Mouse (Mus musculus): Measurements from ENCODE around the gene Gpr12. TPM values are rescaled to one million over a fixed set of nuclear protein-coding genes. Genes with fewer than 3 reads are reported as not detected.
"Not testable (repeated sequence)": the region's sequence is repeated elsewhere in the genome, so short reads cannot be mapped to it uniquely, and the experiment has no call there.

Gene Gpr12
- polyA plus RNA-seq, 1 experiment from 2014 or later = 0.10 TPM

- WGBS = 71% methylated on average over 5 of the region's 5 CpGs
- Histone ChIP-seq H3K4me1 (no peaks in the 10 kb centered on the region), H3K4me3 (replicated peaks) (no peak overlapping the region), H3K27me3 (replicated peaks) (0 out of 2 replicates have a peak, but pooled peaks cover 3% of the 10 kb centered on the region), H3K9me3 (no peaks in the 10 kb centered on the region), H3K4me2 (no peak overlapping the region), H3K36me3 (no peaks in the 10 kb centered on the region), H3K9ac (no peak overlapping the region), H3K27ac (no peak overlapping the region)
- no peak for ATAC-seq (ENCODE audit: insufficient read depth, low FRiP score, low read depth)
These were observed 21.2 kb upstream of the Gpr12 start for GRCm38 (mm10) chr5:146606221-146606620.

GRCm38 (mm10) chr5:146599970-146600369 lies 14.9 kb upstream of the Gpr12 start:
- ATAC-seq (ENCODE audit: insufficient read depth, low FRiP score, low read depth) = no peak
- Histone ChIP-seq H3K4me1 (no peaks in the 10 kb centered on the region), H3K9me3 (no peaks in the 10 kb centered on the region), H3K4me3 (replicated peaks) (no peak overlapping the region), H3K27me3 (replicated peaks) (no peaks in the 10 kb centered on the region), H3K27ac (no peak overlapping the region), H3K36me3 (no peaks in the 10 kb centered on the region), H3K4me2 (no peak overlapping the region), H3K9ac (no peak overlapping the region)
- WGBS = 58% methylated on average over 5 of the region's 5 CpGs

GRCm38 (mm10) chr5:146599216-146599615 lies 14.2 kb upstream of the Gpr12 start:
- not testable (repeated sequence) for H3K27me3 ChIP-seq (replicated peaks); H3K4me3 ChIP-seq (replicated peaks); H3K9ac ChIP-seq; H3K4me2 ChIP-seq; H3K36me3 ChIP-seq; H3K27ac ChIP-seq; H3K4me1 ChIP-seq; ATAC-seq (ENCODE audit: insufficient read depth, low FRiP score, low read depth); H3K9me3 ChIP-seq
- WGBS = 73% methylated on average over 7 of the region's 7 CpGs

- no peaks in the 10 kb centered on the region for H3K9me3 ChIP-seq
- no peak for ATAC-seq (ENCODE audit: insufficient read depth, low FRiP score, low read depth)
- H3K27ac ChIP-seq = no peak overlapping the region
- 87% methylated on average over 27 of the region's 27 CpGs for WGBS
- H3K9ac ChIP-seq = no peak overlapping the region
- no peaks in the 10 kb centered on the region for H3K27me3 ChIP-seq (replicated peaks)
- no peak overlapping the region for H3K4me3 ChIP-seq (replicated peaks)
- H3K4me1 ChIP-seq = no peaks in the 10 kb centered on the region
- H3K36me3 ChIP-seq = no peaks in the 10 kb centered on the region
- H3K4me2 ChIP-seq = no peak overlapping the region
These were observed 13.4 kb upstream of the Gpr12 start for GRCm38 (mm10) chr5:146598215-146599119.

- Histone ChIP-seq H3K9me3 (no peaks in the 10 kb centered on the region), H3K4me2 (no peak overlapping the region), H3K27me3 (replicated peaks) (no peaks in the 10 kb centered on the region), H3K4me1 (no peaks in the 10 kb centered on the region), H3K27ac (no peak overlapping the region), H3K9ac (no peak overlapping the region), H3K36me3 (no peaks in the 10 kb centered on the region), H3K4me3 (replicated peaks) (no peak overlapping the region)
- WGBS = 92% methylated on average over 10 of the region's 10 CpGs
- no peak for ATAC-seq (ENCODE audit: insufficient read depth, low FRiP score, low read depth)
These were observed 12.4 kb upstream of the Gpr12 start for GRCm38 (mm10) chr5:146597503-146597874.

GRCm38 (mm10) chr5:146596612-146597502 lies 11.8 kb upstream of the Gpr12 start:
- no peaks in the 10 kb centered on the region for H3K4me1 ChIP-seq
- no peak overlapping the region for H3K4me3 ChIP-seq (replicated peaks)
- WGBS = 60% methylated on average over 18 of the region's 18 CpGs
- H3K36me3 ChIP-seq = no peaks in the 10 kb centered on the region
- ATAC-seq (ENCODE audit: insufficient read depth, low FRiP score, low read depth) = no peak
- no peak overlapping the region for H3K9ac ChIP-seq
- H3K27ac ChIP-seq = no peak overlapping the region
- no peaks in the 10 kb centered on the region for H3K9me3 ChIP-seq
- H3K27me3 ChIP-seq (replicated peaks) = no peaks in the 10 kb centered on the region
- H3K4me2 ChIP-seq = no peak overlapping the region

- Histone ChIP-seq H3K27me3 (replicated peaks) (no peaks in the 10 kb centered on the region), H3K27ac (no peak overlapping the region)
- WGBS = 69% methylated on average over 5 of the region's 5 CpGs
These were observed 7.5 kb upstream of the Gpr12 start for GRCm38 (mm10) chr5:146592580-146592979.

GRCm38 (mm10) chr5:146591636-146592035 lies 6.6 kb upstream of the Gpr12 start:
- Histone ChIP-seq H3K4me1 (no peaks in the 10 kb centered on the region), H3K4me2 (no peak overlapping the region), H3K27ac (no peak overlapping the region), H3K9ac (no peak overlapping the region), H3K27me3 (replicated peaks) (peaks cover 6% of the 10 kb centered on the region), H3K36me3 (no peaks in the 10 kb centered on the region), H3K4me3 (replicated peaks) (no peak overlapping the region), H3K9me3 (no peaks in the 10 kb centered on the region)
- 68% methylated on average over 4 of the region's 4 CpGs for WGBS
- ATAC-seq (ENCODE audit: insufficient read depth, low FRiP score, low read depth) = no peak

More at GRCm38 (mm10) chr5:146592580-146592979, 7.5 kb upstream of the Gpr12 start:
- H3K4me2 ChIP-seq = no peak overlapping the region
- no peaks in the 10 kb centered on the region for H3K9me3 ChIP-seq
- no peaks in the 10 kb centered on the region for H3K4me1 ChIP-seq
- ATAC-seq (ENCODE audit: insufficient read depth, low FRiP score, low read depth) = no peak
- no peak overlapping the region for H3K4me3 ChIP-seq (replicated peaks)
- no peak overlapping the region for H3K9ac ChIP-seq
- no peaks in the 10 kb centered on the region for H3K36me3 ChIP-seq

- H3K9me3 ChIP-seq = no peaks in the 10 kb centered on the region
- peak; percentile 43; the same call in 1 of the 2 replicates for ATAC-seq (ENCODE audit: insufficient read depth, low FRiP score, low read depth)
These were observed 5.9 kb upstream of the Gpr12 start for GRCm38 (mm10) chr5:146590987-146591386.

GRCm38 (mm10) chr5:146586357-146587070 lies 1.5 kb upstream of the Gpr12 start:
- Histone ChIP-seq H3K9me3 (no peaks in the 10 kb centered on the region), H3K36me3 (no peaks in the 10 kb centered on the region), H3K4me2 (no peak overlapping the region), H3K27ac (no peak overlapping the region), H3K9ac (no peak overlapping the region), H3K4me1 (peaks cover 9% of the 10 kb centered on the region; the same call in 1 of the 2 replicates), H3K4me3 (replicated peaks) (no peak overlapping the region), H3K27me3 (replicated peaks) (peaks cover 43% of the 10 kb centered on the region)
- no peak for ATAC-seq (ENCODE audit: insufficient read depth, low FRiP score, low read depth)
- 70% methylated on average over 8 of the region's 8 CpGs for whole genome bisulfite sequencing

More at GRCm38 (mm10) chr5:146590987-146591386, 5.9 kb upstream of the Gpr12 start:
- Histone ChIP-seq H3K27me3 (replicated peaks) (peaks cover 11% of the 10 kb centered on the region), H3K36me3 (no peaks in the 10 kb centered on the region), H3K4me1 (no peaks in the 10 kb centered on the region), H3K9ac (no peak overlapping the region), H3K4me3 (replicated peaks) (no peak overlapping the region), H3K27ac (no peak overlapping the region), H3K4me2 (no peak overlapping the region)
- WGBS = 56% methylated on average over 4 of the region's 4 CpGs

GRCm38 (mm10) chr5:146585307-146585651 lies 240 bp upstream of the Gpr12 start:
- Histone ChIP-seq H3K4me1 (peaks cover 9% of the 10 kb centered on the region; the same call in 1 of the 2 replicates), H3K9me3 (no peaks in the 10 kb centered on the region), H3K9ac (no peak overlapping the region), H3K27me3 (replicated peaks) (peaks cover 43% of the 10 kb centered on the region), H3K36me3 (no peaks in the 10 kb centered on the region), H3K4me3 (replicated peaks) (peak overlapping the region; percentile 47), H3K4me2 (peak overlapping the region; percentile 94), H3K27ac (no peak overlapping the region)
- no peak for ATAC-seq (ENCODE audit: insufficient read depth, low FRiP score, low read depth)
- 8% methylated on average over 10 of the region's 10 CpGs for WGBS
